Mouse (Mus musculus) stomach, postnatal 0 days (tissue): Measurements from ENCODE around the gene Tuft1.
"Not testable (repeated sequence)": the region's sequence is repeated elsewhere in the genome, so short reads cannot be mapped to it uniquely, and the experiment has no call there.

ENCODE experiments used
- CTCF ChIP-seq: IDR thresholded peaks from 2 replicates; pipeline ENCODE4 v1.5.1; 2016; ENCODE audit warnings: antibody characterized with exemption, low read depth, mild to moderate bottlenecking, moderate library complexity
- EP300 ChIP-seq: optimal IDR thresholded peaks from 2 replicates; pipeline ENCODE3; 2016; ENCODE audit warnings: antibody characterized with exemption

GRCm38 (mm10) chr3:94680032-94680431 lies 21.4 kb upstream of the Tuft1 start:
- not testable (repeated sequence) for TF ChIP-seq CTCF, EP300
